Mouse (Mus musculus): ENCODE results near the gene Dpy19l3.

DNA sequence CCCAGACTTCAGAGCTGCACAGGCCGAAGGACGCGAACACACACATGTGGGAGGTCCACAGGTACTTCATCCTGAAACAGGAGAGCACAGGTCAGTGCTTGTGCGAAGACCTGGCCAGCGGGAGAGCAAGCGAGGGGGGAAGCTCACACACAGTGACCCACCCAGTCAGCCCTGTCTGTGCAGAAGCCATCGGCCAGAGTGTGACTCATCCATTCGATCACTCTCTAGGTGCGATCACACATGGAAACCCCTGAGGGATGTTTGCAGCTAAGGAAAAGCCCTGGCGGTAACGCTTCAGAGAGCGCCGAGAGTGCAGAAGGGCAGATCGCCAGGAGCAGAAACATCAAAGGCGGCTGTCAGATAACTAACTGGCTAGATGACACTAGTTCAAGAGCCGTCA is 46.2 kb downstream of the Dpy19l3 start:
- TF ChIP-seq CTCF (IDR thresholded peaks at IDR 0.05) (no peak), EP300 (IDR thresholded peaks at IDR 0.05; ENCODE audit: insufficient read depth, low read depth, low read length) (no peak), POLR2A (IDR thresholded peaks at IDR 0.05; ENCODE audit: insufficient read depth, low read depth, low read length) (no peak)
